Mouse (Mus musculus) thymus, adult 2 months (tissue): ENCODE data around the gene Nts. TPM values are rescaled to one million over a fixed set of nuclear protein-coding genes. Genes with fewer than 3 reads are reported as not detected.

Source experiments
- DNase-seq: peaks from one replicate; pipeline ENCODE4 v3.0.0; 2021
- H3K27ac ChIP-seq: fragments of 200-500 bp; 2 replicates; pipeline ENCODE4 v1.5.1; 2012; ENCODE audit warnings: low read length, control low read depth; ENCODE audit not compliant: control insufficient read depth, insufficient read depth
- H3K27me3 ChIP-seq: fragments of 200-500 bp; 2 replicates; pipeline ENCODE4 v1.6.1; 2012; ENCODE audit warnings: mild to moderate bottlenecking, low read length, moderate library complexity, mixed read lengths; ENCODE audit not compliant: control insufficient read depth, insufficient read depth
- H3K36me3 ChIP-seq: fragments of 200-500 bp; 2 replicates; pipeline ENCODE4 v1.6.1; 2012; ENCODE audit warnings: mild to moderate bottlenecking, low read length, moderate library complexity; ENCODE audit not compliant: control insufficient read depth, insufficient read depth
- H3K4me1 ChIP-seq: fragments of 200-500 bp; replicated peaks from 2 replicates; pipeline ENCODE4 v1.6.1; 2012; ENCODE audit warnings: low read length; ENCODE audit not compliant: control insufficient read depth, insufficient read depth
- H3K4me3 ChIP-seq: fragments of 200-500 bp; 2 replicates; pipeline ENCODE4 v1.5.1; 2012; ENCODE audit warnings: mild to moderate bottlenecking, low read length, control low read depth, moderate library complexity; ENCODE audit not compliant: control insufficient read depth, insufficient read depth
- CTCF ChIP-seq: fragments of 200-500 bp; IDR thresholded peaks from 2 replicates; pipeline ENCODE4 v1.5.1; 2012; ENCODE audit warnings: mild to moderate bottlenecking, control low read depth, low read length, moderate library complexity, borderline replicate concordance; ENCODE audit not compliant: control insufficient read depth, poor library complexity, insufficient read depth; ENCODE audit errors: extremely low read depth
- POLR2A ChIP-seq: fragments of 200-500 bp; IDR thresholded peaks from 2 replicates; pipeline ENCODE4 v1.6.1; 2012; ENCODE audit warnings: mild to moderate bottlenecking, low read length, control low read depth, moderate library complexity; ENCODE audit not compliant: control insufficient read depth, poor library complexity, insufficient read depth; ENCODE audit errors: extremely low read depth
- WGBS: fragments of 180-500 bp; shearing (Covaris S2); methylation state at CpG from one replicate; pipeline ENCODE4 v1.1.7; 2018; 5-methylcytosine and 5-hydroxymethylcytosine counted together
- polyA plus RNA-seq: library from polyadenylated mRNA; depleted of rRNA; stranded (reverse); fragments of >200 nt; gene quantifications from 2 replicates; pipeline ENCODE4 v1.2.3, GENCODE M21; 2012; rRNA removed

Gene Nts
- polyA plus RNA-seq = 0.50 and 0.92 TPM in 2 replicates

DNA sequence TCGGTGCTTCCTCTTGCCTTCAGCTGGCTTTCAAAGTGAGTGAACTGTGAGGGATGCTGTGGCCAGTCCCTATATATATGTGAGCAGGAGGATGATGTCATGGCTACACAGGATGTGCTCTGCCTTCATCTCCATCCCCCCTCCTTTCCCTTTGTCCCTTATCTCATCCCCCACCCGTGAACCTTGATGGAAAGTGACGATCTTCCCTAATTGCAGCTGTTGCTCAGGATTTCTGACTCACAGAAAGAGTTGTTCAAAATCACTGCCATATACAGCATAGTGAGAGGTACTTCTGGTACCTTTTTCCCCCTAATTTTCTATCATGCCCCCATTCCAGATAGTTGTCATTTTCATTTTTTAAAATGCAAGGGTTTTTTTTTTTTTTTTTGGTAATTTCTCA is at the start of gene Nts:
Nts (minus strand) TSS at position 101 of the 400 bp plus-strand sequence.
- Histone ChIP-seq H3K4me3 (no peak within 1 kb of the TSS), H3K4me1 (no peaks in the 10 kb centered on the region), H3K36me3 (no peaks in the 10 kb centered on the region), H3K27ac (no peak within 1 kb of the TSS), H3K27me3 (no peaks in the 10 kb centered on the region)
- TF ChIP-seq CTCF = no peak
- no peak for TF ChIP-seq POLR2A
- DNase-seq = no peak
- 3% methylated on average over 3 of the region's 3 CpGs for WGBS

DNA sequence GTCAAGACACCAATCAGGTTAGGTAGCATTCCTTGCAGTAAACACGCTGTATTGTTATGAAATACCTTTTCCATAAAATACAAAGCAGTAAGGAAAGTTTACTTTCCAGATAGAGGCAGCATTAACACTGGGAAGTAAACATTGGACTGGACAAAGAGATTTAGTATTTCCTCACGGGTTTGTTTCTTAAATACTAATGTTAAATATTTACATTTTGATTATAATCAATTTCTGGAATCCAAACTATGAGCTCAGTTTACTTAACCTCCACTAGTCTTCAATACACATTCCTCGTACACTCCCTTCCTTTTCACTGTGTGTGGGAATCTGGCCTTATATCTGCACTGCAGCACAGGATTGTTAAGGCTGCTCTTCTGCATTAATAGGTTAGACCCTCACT is 37.6 kb upstream of the Nts start:
- H3K4me1 ChIP-seq = no peaks in the 10 kb centered on the region
- no peak overlapping the region for H3K4me3 ChIP-seq
- TF ChIP-seq CTCF (no peak), POLR2A (no peak)
- WGBS = 93% methylated on average over 3 of the region's 3 CpGs
- no peaks in the 10 kb centered on the region for H3K27me3 ChIP-seq
- no peaks in the 10 kb centered on the region for H3K36me3 ChIP-seq
- no peak for DNase-seq
- H3K27ac ChIP-seq = no peak overlapping the region

DNA sequence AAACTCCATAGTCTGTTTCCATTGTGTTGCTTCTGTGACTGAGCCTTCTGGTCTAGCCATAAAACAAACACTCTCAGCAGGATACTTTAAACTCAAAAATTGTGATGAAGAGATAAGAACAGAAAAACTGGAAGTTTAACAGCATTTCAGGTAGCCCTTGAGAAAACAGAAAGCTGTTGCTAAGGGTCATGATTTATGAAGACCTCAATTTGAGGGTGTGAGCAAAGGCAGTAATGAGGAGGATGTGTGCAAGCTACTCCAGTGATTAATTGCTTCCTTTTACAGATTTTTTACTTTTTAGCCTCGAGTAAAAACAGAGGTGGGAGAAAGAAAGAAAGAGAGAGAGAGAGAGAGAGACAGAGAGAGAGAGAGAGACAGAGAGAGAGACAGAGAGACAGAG is 23.9 kb upstream of the Nts start:
- no peak overlapping the region for H3K27ac ChIP-seq
- 3% methylated on average over 1 of the region's 1 CpGs for WGBS

GRCm38 (mm10) chr10:102511807-102512461 is 21.6 kb upstream of the Nts start, which contains the start of gene Rassf9:
TSS of gene Rassf9 (plus strand) at chr10:102512222.
- TF ChIP-seq POLR2A (no peak), CTCF (no peak)
- peak within 1 kb of the TSS; percentile 24; the same call in 1 of the 2 replicates for H3K27ac ChIP-seq

More for the DNA sequence above, 23.9 kb upstream of the Nts start:
- DNase-seq = no peak
- Histone ChIP-seq H3K4me1 (no peaks in the 10 kb centered on the region), H3K27me3 (no peaks in the 10 kb centered on the region), H3K4me3 (no peak overlapping the region), H3K36me3 (no peaks in the 10 kb centered on the region)
- TF ChIP-seq POLR2A (no peak), CTCF (no peak)

GRCm38 (mm10) chr10:102511461-102511806 is 21.1 kb upstream of the Nts start:
- Histone ChIP-seq H3K36me3 (no peaks in the 10 kb centered on the region), H3K27me3 (no peaks in the 10 kb centered on the region), H3K27ac (no peak overlapping the region), H3K4me1 (no peaks in the 10 kb centered on the region), H3K4me3 (no peak overlapping the region)
- TF ChIP-seq POLR2A = no peak
- TF ChIP-seq CTCF = no peak
- 68% methylated on average over 3 of the region's 3 CpGs for WGBS
- DNase-seq = no peak

More at GRCm38 (mm10) chr10:102511807-102512461, 21.6 kb upstream of the Nts start, which contains the start of gene Rassf9:
- WGBS = 54% methylated on average over 5 of the region's 5 CpGs
- Histone ChIP-seq H3K4me3 (peak within 1 kb of the TSS; percentile 5; the same call in 1 of the 2 replicates), H3K27me3 (no peaks in the 10 kb centered on the region), H3K4me1 (no peaks in the 10 kb centered on the region), H3K36me3 (no peaks in the 10 kb centered on the region)
- no peak for DNase-seq

DNA sequence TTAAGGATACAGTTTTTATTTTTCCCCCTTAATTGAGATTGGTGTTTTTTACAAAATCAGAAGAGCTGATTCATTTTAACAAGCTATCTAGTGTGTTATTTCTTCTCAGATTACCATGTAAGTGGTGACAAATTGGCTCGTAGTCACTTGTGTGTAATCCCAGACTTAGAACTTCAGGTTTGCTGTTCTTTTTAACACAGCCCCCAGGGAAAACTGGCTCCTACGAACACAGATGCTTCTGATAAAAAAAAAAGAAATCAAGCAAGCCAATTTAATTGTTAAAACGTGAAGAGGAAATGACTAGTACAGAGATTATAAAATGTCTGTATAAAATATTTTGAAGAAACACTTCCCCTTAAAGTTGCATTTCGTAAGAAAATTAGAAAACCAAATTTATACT is 17.1 kb upstream of the Nts start:
- Histone ChIP-seq H3K4me3 (no peak overlapping the region), H3K27me3 (no peaks in the 10 kb centered on the region), H3K36me3 (no peaks in the 10 kb centered on the region), H3K4me1 (no peaks in the 10 kb centered on the region), H3K27ac (no peak overlapping the region)
- TF ChIP-seq POLR2A (no peak), CTCF (no peak)
- 42% methylated on average over 4 of the region's 4 CpGs for WGBS
- no peak for DNase-seq

DNA sequence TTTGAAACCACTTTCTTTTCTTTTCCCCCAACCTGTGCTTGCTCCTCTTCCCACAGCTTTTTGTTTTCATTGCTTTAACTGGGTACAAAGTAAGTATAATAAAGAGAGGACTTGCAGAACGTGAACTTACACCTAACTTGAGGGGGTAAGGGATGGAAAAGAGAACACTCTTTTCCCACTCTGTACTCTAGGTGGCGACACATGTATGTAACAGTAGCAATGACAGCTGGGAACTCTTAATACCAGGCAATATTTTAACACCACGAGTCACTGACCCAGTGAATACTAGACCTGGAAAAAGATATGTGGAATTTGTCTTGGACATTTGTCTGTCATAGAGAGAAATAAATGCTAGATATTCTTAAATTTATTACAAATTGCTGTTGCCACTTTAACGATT is 8.5 kb upstream of the Nts start:
- TF ChIP-seq POLR2A = no peak
- no peak for TF ChIP-seq CTCF
- Histone ChIP-seq H3K27ac (no peak overlapping the region), H3K4me3 (no peak overlapping the region), H3K4me1 (no peaks in the 10 kb centered on the region), H3K36me3 (no peaks in the 10 kb centered on the region), H3K27me3 (no peaks in the 10 kb centered on the region)
- DNase-seq = no peak
- WGBS = 24% methylated on average over 4 of the region's 4 CpGs
